Mouse (Mus musculus): ENCODE measurements around the gene 1300017J02Rik.
"Not testable (repeated sequence)": the region's sequence is repeated elsewhere in the genome, so short reads cannot be mapped to it uniquely, and the experiment has no call there.

1300017J02Rik gene

GRCm38 (mm10) chr9:103304927-103305326 lies at the start of gene 1300017J02Rik, which contains the start of gene Topbp1:
1300017J02Rik (minus strand) TSS chr9:103305082.
Topbp1 (plus strand) TSS chr9:103305215.
- peak; percentile 88 for DNase-seq (ENCODE audit: low spot score in 2 of 2)

GRCm38 (mm10) chr9:103353500-103354260 lies 48.8 kb upstream of the 1300017J02Rik start:
- not testable (repeated sequence) for DNase-seq (ENCODE audit: low spot score in 2 of 2)

DNA sequence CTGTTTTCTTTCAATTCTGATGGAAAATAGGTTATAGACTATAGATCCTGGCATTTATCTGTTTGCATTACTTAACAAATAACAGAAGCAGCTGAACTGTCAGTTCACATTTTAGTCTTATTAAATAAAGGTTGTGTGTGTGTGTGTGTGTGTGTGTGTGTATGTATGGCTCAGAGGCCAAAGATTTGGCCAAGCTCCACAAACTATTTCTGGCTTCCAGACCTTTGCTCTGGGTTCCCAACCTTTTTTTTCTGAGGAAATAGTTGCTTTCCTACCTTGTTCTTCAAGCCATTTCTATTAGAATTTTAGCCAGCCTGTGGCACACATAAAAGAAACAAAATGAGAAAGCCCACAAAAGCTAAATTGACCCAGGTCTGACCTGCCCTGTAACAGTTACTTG lies 43.9 kb upstream of the 1300017J02Rik start:
- no peak for DNase-seq (ENCODE audit: low spot score in 2 of 2)

- DNase-seq (ENCODE audit: low spot score in 2 of 2), result no peak
Measured at GRCm38 (mm10) chr9:103347996-103348490, 43.2 kb upstream of the 1300017J02Rik start.

GRCm38 (mm10) chr9:103347045-103347444 lies 42.2 kb upstream of the 1300017J02Rik start:
- DNase-seq (ENCODE audit: low spot score in 2 of 2), result no peak

GRCm38 (mm10) chr9:103336912-103337311 lies 32.0 kb upstream of the 1300017J02Rik start:
- no peak for DNase-seq (ENCODE audit: low spot score in 2 of 2)

- DNase-seq (ENCODE audit: low spot score in 2 of 2), result no peak
Measured at GRCm38 (mm10) chr9:103332663-103333062, 27.8 kb upstream of the 1300017J02Rik start.

DNA sequence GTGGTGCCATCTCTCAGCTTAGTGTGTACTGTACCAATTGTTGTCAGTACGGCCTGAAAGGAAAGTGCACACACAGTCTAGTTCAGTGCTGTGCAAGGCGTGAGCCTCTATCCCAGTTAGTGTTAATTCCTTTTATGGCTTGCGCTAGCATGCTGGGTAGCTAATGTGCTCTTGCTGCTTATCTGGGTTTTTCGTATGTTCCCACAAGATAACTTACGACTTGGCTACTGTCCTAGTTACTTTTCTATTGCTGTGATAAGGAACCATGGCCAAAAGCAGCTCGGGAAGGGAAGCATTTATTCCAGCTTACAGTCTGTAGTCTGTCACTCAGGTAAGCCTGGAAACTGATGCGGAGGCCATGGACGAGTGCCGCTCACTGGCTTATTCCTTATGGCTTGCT lies 21.6 kb upstream of the 1300017J02Rik start:
- no peak for DNase-seq (ENCODE audit: low spot score in 2 of 2)

GRCm38 (mm10) chr9:103324678-103325077 lies 19.8 kb upstream of the 1300017J02Rik start:
- no peak for DNase-seq (ENCODE audit: low spot score in 2 of 2)

DNA sequence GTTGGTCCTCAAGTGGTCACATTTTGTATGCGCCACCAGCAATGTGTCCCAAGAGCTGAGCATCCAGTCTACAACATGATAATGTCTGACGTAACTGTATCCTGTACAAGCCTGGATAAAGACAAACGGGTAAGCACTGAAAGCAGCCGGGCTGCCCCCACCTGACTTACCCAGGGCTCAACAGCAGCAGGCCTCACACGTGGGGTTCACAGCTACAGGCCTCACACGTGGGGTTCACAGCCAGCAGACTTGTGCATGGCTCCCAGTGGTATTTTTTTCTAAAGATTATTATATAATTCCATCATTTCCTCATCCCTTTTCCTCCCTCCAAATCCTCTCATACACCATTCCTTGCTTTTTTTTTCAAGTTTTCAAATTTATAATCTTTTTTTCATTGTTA lies 5.0 kb upstream of the 1300017J02Rik start:
- DNase-seq (ENCODE audit: low spot score in 2 of 2), result no peak

- peak in 1 of 2 experiments; percentile 5 for DNase-seq (ENCODE audit: low spot score in 2 of 2)
Measured at GRCm38 (mm10) chr9:103305332-103306041, 605 bp upstream of the 1300017J02Rik start.

DNA sequence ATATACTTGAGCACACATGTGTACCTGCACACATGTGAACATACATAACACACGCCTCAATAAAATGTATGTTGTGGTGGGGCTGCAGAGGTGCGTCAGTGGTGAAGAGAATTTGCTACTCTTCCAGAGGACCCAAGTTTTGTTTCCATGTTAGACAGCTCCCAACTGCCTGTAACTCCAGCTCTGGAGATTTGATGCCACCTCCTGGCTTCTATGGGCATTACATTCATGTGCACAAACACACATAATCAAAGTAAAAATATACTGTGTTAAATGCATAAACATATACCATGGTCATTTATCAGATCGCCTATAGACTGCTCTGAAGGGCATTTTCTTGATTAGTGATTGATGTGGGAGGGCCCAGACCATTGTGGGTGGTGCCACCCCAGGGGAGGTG lies 2.2 kb downstream of the 1300017J02Rik start:
- DNase-seq (ENCODE audit: low spot score in 2 of 2), result peak; percentile 40 to 70

DNA sequence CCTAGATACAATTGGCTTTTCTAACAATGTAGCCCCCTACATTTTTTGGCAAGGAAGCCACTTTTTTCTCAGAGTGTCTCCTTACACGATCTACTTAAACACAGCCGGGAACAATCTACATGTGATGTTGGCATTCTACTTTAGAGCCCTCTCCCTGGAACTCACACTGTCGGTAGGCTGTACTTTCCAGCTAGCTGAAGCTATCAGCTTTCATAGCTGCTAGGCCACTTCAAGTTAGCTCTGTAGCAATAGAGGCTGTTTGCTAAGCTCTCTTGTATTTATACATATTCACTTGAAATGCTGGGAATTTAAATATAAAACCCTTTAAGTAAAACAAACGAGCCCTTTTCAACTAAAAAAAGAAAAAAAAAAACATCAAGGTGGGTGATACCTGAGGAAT lies 2.6 kb downstream of the 1300017J02Rik start:
- DNase-seq (ENCODE audit: low spot score in 2 of 2), result no peak

DNA sequence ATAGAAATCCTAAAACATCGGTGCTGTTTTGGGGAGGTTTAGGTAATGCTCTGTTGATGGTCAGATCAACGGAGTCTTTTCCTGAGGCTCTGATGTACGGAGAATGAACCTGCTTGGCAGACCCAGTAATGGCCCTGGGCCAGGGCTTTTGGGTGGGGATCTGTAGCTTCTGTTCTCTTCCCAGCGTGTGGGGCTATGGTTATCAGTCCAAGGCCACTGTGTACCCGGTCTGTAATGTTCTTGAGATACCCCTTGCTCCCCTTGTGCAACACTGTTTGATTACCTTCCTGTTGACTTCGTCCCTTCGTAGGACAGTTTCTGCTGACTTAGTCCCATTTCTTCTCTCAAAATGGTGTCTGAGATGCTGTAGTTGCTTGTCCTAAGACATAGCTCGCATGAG lies 3.8 kb downstream of the 1300017J02Rik start:
- DNase-seq (ENCODE audit: low spot score in 2 of 2), result no peak

DNA sequence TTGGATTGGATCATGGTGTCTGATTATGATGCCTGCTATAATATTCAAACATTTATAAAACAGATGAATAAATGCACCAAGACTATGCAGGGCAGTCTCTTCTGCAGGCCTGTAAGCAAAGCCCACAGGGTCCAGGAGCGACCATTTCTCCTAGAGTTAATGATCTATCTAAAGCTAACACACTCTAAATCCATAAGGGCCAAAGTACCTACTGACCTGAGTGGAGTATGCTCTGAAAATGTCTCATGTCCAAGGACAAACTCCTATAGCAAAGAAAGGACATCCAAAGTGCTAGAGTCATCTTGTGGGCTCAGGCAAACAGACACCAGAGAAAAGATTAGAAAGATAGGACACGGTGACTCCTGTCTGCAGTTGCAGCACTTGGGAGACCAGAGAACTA lies 10.4 kb downstream of the 1300017J02Rik start:
- DNase-seq (ENCODE audit: low spot score in 2 of 2), result no peak

DNA sequence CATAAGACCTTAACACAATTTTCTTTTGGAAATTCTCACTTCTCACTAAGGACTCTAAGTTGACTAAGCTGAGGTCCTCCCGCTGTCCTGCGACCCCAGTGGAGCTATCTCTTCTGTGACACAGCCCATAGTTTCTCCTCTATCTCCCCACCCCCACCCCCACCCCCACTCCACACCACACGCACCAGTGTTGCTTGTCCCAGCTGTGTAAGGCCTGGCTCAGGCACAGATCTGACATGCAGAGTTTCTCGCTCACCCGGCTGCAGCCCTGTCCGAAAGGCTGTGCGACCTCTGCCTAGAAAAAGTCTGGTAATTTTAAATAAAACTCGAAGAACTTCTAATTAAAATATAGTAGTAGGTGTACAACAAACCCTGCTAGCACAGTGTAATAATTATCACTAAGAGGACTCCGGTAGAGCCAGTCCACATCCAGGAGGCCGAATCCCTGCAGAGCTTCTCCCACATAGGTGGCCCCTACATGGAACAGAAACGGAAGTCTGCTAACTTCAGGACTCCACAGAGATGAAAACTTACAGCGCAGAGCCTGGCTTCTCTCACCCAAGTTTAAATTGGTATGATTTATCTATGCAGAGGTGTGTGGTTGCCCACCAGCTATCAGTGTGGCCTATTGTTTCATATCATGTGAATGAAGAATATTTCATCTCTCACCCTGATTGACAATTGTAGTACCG lies 16.2 kb downstream of the 1300017J02Rik start:
- DNase-seq (ENCODE audit: low spot score in 2 of 2), result no peak

DNA sequence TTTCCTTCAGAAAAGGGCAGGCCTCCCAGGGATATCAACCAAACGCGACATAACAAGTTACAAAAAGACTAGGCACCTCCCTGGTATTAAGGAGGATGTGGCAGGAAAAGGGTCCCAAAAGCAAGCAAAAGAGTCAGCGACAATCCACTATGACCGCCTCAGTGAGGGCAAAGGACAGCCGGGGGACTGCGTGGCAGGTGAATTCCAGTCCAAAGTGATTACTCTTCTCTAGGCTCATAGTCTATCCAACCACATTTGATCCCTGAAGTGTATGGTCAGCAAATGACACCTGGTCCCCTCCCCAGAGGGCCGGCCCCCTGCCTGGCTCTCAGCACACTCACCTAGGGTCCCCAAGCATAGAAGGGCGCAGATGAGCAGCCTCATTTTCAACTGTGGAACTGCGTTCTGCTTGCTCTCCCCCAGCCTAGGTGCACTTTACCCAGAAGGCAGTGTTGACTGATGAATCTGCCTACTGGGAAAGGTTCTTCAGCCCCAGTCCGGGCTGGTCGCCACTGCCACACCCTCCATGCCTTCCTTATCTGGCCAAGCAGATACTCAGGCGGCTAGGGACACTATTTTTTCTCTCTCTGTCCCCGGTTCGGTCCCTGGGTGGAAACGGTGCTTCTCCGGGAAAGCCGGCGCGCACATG lies 16.9 kb downstream of the 1300017J02Rik start:
- no peak for DNase-seq (ENCODE audit: low spot score in 2 of 2)

DNA sequence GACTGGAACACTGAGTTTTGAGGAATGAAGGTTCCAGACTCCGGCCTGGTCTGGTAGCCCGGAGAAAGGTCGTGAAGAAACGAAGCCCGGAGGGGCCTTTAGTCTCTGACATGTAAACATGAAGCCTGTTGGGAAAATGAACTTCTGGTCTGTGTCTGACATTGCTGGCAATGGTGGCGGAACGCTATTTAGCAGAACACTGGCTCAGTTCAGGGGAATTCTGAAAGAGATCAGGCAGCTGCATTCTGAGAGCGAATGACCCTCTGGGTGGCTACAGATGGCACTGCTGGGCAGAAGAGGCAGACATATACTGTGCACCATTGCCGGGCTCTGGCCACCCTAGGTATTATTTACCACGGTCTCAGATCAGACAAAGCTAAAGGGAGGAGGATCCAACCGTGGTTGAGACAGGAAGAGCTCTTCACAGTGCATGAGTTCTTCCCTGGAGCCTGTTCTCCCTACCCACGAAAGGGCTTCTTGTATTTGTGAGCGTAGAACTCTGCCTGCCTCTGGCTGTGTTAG lies 17.9 kb downstream of the 1300017J02Rik start:
- DNase-seq (ENCODE audit: low spot score in 2 of 2), result no peak

GRCm38 (mm10) chr9:103286396-103286795 lies 18.5 kb downstream of the 1300017J02Rik start:
- no peak for DNase-seq (ENCODE audit: low spot score in 2 of 2)

GRCm38 (mm10) chr9:103276876-103277275 lies 28.0 kb downstream of the 1300017J02Rik start:
- DNase-seq (ENCODE audit: low spot score in 2 of 2), result no peak

DNA sequence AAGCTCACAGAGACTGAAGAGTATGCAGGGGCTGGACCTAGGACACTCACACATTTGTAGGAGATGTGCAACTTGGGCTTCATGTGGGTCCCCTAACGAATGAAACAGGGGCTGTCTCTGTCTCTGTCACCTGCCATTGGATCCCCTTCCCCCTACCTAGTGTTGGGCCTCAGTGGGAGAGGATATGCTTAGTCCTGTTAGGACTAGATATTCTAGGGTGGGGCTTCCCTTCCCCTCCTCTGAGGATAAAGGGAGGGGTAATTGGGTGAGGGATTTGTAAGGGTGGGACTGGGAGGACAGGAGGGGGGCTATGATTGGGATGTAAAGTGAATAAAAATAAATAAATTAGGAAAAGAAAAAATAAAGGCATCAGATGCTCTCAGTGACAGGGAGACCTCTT lies 29.2 kb downstream of the 1300017J02Rik start:
- DNase-seq (ENCODE audit: low spot score in 2 of 2), result no peak

All from frontal cortex, postnatal 36 days (tissue).